Mouse (Mus musculus): ENCODE data around the gene Lcor. TPM values are rescaled to one million over a fixed set of nuclear protein-coding genes. Genes with fewer than 3 reads are reported as not detected.
A peak's percentile ranks its signal among the peaks of the same experiment; 100 is the strongest.

Gene Lcor
- total and polyA plus RNA-seq, 2 experiments from 2014 or later = 12.3 to 13.1 TPM

GRCm38 (mm10) chr19:41591808-41592207 is 109.4 kb downstream of the Lcor start:
- H3K36me3 ChIP-seq (ENCODE audit: insufficient read depth, low read length) = no peaks in the 10 kb centered on the region
- no peaks in the 10 kb centered on the region for H3K27me3 ChIP-seq (ENCODE audit: insufficient read depth, low read length)
- 56% methylated on average over 12 of the region's 12 CpGs for WGBS
- no peak overlapping the region for H3K9ac ChIP-seq (replicated peaks; ENCODE audit: low read length)
- H3K4me3 ChIP-seq (ENCODE audit: low read length) = no peak overlapping the region
- peak; percentile 43; the same call in 1 of the 2 replicates for ATAC-seq
- H3K4me1 ChIP-seq (ENCODE audit: insufficient read depth, low read length) = no peaks in the 10 kb centered on the region
- no peak overlapping the region for H3K27ac ChIP-seq
- no peak for DNase-seq (ENCODE audit: low spot score)
- no peak for TF ChIP-seq CTCF (IDR thresholded peaks at IDR 0.05; ENCODE audit: low read depth)
- no peaks in the 10 kb centered on the region for H3K9me3 ChIP-seq (ENCODE audit: low read length)
- H3K4me2 ChIP-seq (ENCODE audit: low read depth, low read length) = no peak overlapping the region

DNA sequence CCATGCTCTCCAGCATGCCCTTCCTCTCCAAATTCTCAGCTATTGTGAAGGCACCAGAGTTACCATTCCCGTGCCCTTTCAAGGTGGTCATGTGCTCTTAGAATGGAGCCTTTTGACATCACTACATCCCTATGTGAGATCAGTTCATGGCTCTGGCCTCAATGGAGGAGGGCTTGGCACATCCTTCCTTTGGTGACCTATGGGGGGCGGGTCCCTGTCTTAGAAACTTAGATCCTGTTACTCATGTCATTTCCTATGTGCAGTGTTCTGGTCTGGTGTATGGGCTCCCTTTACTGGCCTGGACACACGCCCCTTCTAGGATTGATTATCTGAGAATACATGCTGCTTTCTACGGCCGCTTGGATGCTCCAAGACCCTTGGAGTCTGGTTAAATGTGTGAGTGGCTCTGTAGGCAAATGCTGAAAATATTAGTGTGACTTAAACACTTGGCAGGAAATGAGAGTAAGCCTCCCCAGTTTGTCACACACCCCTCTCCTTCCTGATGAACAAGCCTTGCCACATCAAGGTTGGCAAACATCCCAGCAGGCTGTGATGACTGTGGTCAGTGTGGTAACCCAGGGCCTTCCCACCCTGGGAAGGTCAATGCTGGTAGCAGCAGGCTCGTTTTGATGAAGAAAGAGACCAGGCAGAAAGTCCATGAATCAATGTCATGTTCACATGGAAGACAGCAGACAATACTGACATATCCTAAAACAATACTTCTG is 114.9 kb downstream of the Lcor start:
- no peaks in the 10 kb centered on the region for H3K36me3 ChIP-seq (ENCODE audit: insufficient read depth, low read length)
- WGBS = 76% methylated on average over 6 of the region's 6 CpGs
- H3K4me2 ChIP-seq (ENCODE audit: low read depth, low read length) = no peak overlapping the region
- peak; percentile 49 for DNase-seq (ENCODE audit: low spot score)
- no peaks in the 10 kb centered on the region for H3K9me3 ChIP-seq (ENCODE audit: low read length)
- no peak for TF ChIP-seq CTCF (IDR thresholded peaks at IDR 0.05; ENCODE audit: low read depth)
- no peaks in the 10 kb centered on the region for H3K4me1 ChIP-seq (ENCODE audit: insufficient read depth, low read length)
- no peaks in the 10 kb centered on the region for H3K27me3 ChIP-seq (ENCODE audit: insufficient read depth, low read length)
- H3K9ac ChIP-seq (replicated peaks; ENCODE audit: low read length) = no peak overlapping the region
- no peak overlapping the region for H3K27ac ChIP-seq
- no peak overlapping the region for H3K4me3 ChIP-seq (ENCODE audit: low read length)
- ATAC-seq = no peak

DNA sequence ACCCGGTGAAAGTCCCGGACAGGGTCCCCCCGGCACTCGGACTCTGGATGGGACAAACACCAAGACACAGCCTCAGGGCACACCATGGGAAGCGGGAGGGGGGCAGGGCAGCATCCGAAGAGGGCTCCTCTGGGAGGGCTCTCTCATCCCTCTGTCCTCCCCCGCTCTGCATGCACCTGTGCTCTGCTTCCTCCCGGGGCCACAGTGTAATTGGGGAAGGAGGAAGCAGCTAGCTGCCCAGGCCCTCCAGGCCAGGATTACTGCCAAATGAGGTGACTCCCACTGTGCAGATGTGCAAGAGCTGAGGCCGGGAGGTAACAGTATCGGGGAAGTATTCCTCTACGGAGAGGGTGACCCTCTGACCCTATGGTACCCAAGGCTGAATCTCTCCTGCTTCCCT is 118.2 kb downstream of the Lcor start:
- no peak overlapping the region for H3K4me2 ChIP-seq (ENCODE audit: low read depth, low read length)
- no peaks in the 10 kb centered on the region for H3K4me1 ChIP-seq (ENCODE audit: insufficient read depth, low read length)
- no peak for TF ChIP-seq CTCF (IDR thresholded peaks at IDR 0.05; ENCODE audit: low read depth)
- H3K4me3 ChIP-seq (ENCODE audit: low read length) = no peak overlapping the region
- no peaks in the 10 kb centered on the region for H3K27me3 ChIP-seq (ENCODE audit: insufficient read depth, low read length)
- H3K27ac ChIP-seq = no peak overlapping the region
- H3K36me3 ChIP-seq (ENCODE audit: insufficient read depth, low read length) = no peaks in the 10 kb centered on the region; the same call in 1 of the 2 replicates
- no peak for DNase-seq (ENCODE audit: low spot score)
- 54% methylated on average over 11 of the region's 11 CpGs for WGBS
- ATAC-seq = peak; percentile 15; the same call in 1 of the 2 replicates
- H3K9me3 ChIP-seq (ENCODE audit: low read length) = no peaks in the 10 kb centered on the region
- no peak overlapping the region for H3K9ac ChIP-seq (replicated peaks; ENCODE audit: low read length)

DNA sequence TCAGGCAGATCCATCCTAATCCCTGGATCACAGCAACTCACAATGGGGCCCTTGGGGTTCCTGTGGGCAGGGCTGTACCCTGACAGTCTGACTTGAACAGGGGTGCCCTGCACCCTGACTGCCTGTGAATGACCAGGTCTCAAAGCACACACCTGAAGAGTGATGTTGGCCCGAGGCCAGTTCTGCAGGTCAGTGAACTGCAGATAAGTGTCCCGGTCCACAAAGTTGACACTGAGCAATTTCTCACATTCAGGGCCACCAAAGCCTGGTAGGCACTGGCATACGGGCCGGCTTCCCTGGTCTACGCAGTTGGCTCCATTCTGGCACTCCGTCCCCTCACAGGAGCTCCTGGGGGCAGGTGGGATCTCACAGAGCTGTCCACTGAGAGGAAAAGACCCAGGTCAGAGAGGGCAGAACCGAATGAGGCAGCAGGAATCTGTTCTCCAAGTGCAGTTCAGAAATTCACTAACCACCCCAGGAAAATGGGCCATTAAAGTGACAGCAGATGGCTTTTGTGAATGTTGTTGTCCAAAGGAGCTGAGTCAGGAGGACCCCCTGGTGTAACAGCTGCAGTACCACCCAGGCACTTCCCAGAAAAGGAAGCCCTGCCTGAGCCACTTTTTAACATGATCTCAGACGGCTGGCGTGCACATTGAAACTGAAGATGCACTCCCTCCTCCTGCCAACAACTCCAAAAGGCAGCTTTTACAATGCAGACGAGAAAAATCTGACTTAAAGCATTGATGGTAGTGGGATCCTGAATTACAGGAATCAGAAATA is 124.0 kb downstream of the Lcor start:
- Histone ChIP-seq H3K9me3 (ENCODE audit: low read length) (no peaks in the 10 kb centered on the region), H3K9ac (replicated peaks; ENCODE audit: low read length) (no peak overlapping the region), H3K4me3 (ENCODE audit: low read length) (no peak overlapping the region), H3K27ac (no peak overlapping the region), H3K27me3 (ENCODE audit: insufficient read depth, low read length) (no peaks in the 10 kb centered on the region), H3K4me1 (ENCODE audit: insufficient read depth, low read length) (no peaks in the 10 kb centered on the region), H3K36me3 (ENCODE audit: insufficient read depth, low read length) (no peaks in the 10 kb centered on the region; the same call in 1 of the 2 replicates), H3K4me2 (ENCODE audit: low read depth, low read length) (no peak overlapping the region)
- no peak for ATAC-seq
- TF ChIP-seq CTCF (IDR thresholded peaks at IDR 0.05; ENCODE audit: low read depth) = no peak
- WGBS = 74% methylated on average over 10 of the region's 10 CpGs
- DNase-seq (ENCODE audit: low spot score) = no peak

- H3K9ac ChIP-seq (replicated peaks; ENCODE audit: low read length) = no peak overlapping the region
- no peaks in the 10 kb centered on the region for H3K36me3 ChIP-seq (ENCODE audit: insufficient read depth, low read length)
- H3K27me3 ChIP-seq (ENCODE audit: insufficient read depth, low read length) = no peaks in the 10 kb centered on the region
- ATAC-seq (no peak), DNase-seq (ENCODE audit: low spot score) (no peak)
- no peak overlapping the region for H3K4me2 ChIP-seq (ENCODE audit: low read depth, low read length)
- H3K27ac ChIP-seq = no peak overlapping the region
- no peaks in the 10 kb centered on the region for H3K9me3 ChIP-seq (ENCODE audit: low read length)
- 68% methylated on average over 6 of the region's 6 CpGs for WGBS
- peaks cover 3% of the 10 kb centered on the region; the same call in 1 of the 2 replicates for H3K4me1 ChIP-seq (ENCODE audit: insufficient read depth, low read length)
- no peak overlapping the region for H3K4me3 ChIP-seq (ENCODE audit: low read length)
- TF ChIP-seq CTCF (IDR thresholded peaks at IDR 0.05; ENCODE audit: low read depth) = no peak
Measured at GRCm38 (mm10) chr19:41611683-41612082, 129.2 kb downstream of the Lcor start.

Small RNAs within 50 kb of the gene (microRNA-seq; reads per million reads assigned to microRNA genes)
- gene Mir8091 = 0 reads per million in 2 experiments

Other genes with a start within 250 kb of the Lcor start
- gene Tm9sf3, start 218.6 kb upstream of the Lcor start, total RNA-seq (2014; rRNA removed) = 99.0 and 108 TPM in 2 replicates
- gene Tm9sf3, start 218.6 kb upstream of the Lcor start, polyA plus RNA-seq (2015; fragmentation: Nextera tagmentation; extraction: Ambion mirVana) = 67.4 and 68.1 TPM in 2 replicates
- gene Pik3ap1, start 97.5 kb upstream of the Lcor start, total RNA-seq (2014; rRNA removed) = 1.1 and 1.8 TPM in 2 replicates
- gene Pik3ap1, start 97.5 kb upstream of the Lcor start, polyA plus RNA-seq (2015; fragmentation: Nextera tagmentation; extraction: Ambion mirVana) = 1.7 and 2.2 TPM in 2 replicates
- 5.7 and 6.4 TPM in 2 replicates for gene Gm340, start 99.7 kb downstream of the Lcor start, total RNA-seq (2014; rRNA removed)
- gene Gm340, start 99.7 kb downstream of the Lcor start, polyA plus RNA-seq (2015; fragmentation: Nextera tagmentation; extraction: Ambion mirVana) = 1.7 TPM in 2 replicates